Mouse (Mus musculus): ENCODE measurements around the gene Olfr1257. TPM values are rescaled to one million over a fixed set of nuclear protein-coding genes. Genes with fewer than 3 reads are reported as not detected.
"Not testable (repeated sequence)": the region's sequence is repeated elsewhere in the genome, so short reads cannot be mapped to it uniquely, and the experiment has no call there.

Gene Olfr1257
- not detected in 2 replicates for polyA plus RNA-seq (2015; fragmentation: Nextera tagmentation; extraction: Ambion mirVana)

GRCm38 (mm10) chr2:89878137-89878536 lies at the start of gene Olfr1257:
Gene Olfr1257 (plus strand): TSS chr2:89878437.
- WGBS = 96% methylated on average over 1 of the region's 1 CpGs
- Histone ChIP-seq H3K27ac (replicated peaks) (no peak within 1 kb of the TSS), H3K9me3 (no peaks in the 10 kb centered on the region), H3K27me3 (no peaks in the 10 kb centered on the region), H3K4me2 (no peak within 1 kb of the TSS), H3K9ac (no peak within 1 kb of the TSS), H3K4me1 (replicated peaks) (no peaks in the 10 kb centered on the region), H3K4me3 (no peak within 1 kb of the TSS), H3K36me3 (no peaks in the 10 kb centered on the region)
- no peak for ATAC-seq (ENCODE audit: low read depth)

- WGBS = 49% methylated on average over 2 of the region's 2 CpGs
These were observed 36.8 kb upstream of the Olfr1257 start, which contains the start of gene Olfr1256 for GRCm38 (mm10) chr2:89841455-89841854. Gene Olfr1256 (minus strand): TSS chr2:89841555.

GRCm38 (mm10) chr2:89848105-89848504 lies 30.1 kb upstream of the Olfr1257 start, which contains the start of gene Olfr48:
Gene Olfr48 (minus strand): TSS chr2:89848205.
- H3K36me3 ChIP-seq = no peaks in the 10 kb centered on the region
- H3K27me3 ChIP-seq = no peaks in the 10 kb centered on the region
- H3K9ac ChIP-seq = no peak within 1 kb of the TSS
- ATAC-seq (ENCODE audit: low read depth) = no peak
- no peak within 1 kb of the TSS for H3K4me2 ChIP-seq
- H3K9me3 ChIP-seq = no peaks in the 10 kb centered on the region
- H3K27ac ChIP-seq (replicated peaks) = no peak within 1 kb of the TSS
- no peaks in the 10 kb centered on the region for H3K4me1 ChIP-seq (replicated peaks)
- H3K4me3 ChIP-seq = no peak within 1 kb of the TSS
- WGBS = 88% methylated on average over 5 of the region's 5 CpGs

More at GRCm38 (mm10) chr2:89841455-89841854, 36.8 kb upstream of the Olfr1257 start, which contains the start of gene Olfr1256:
- Histone ChIP-seq H3K36me3 (no peaks in the 10 kb centered on the region), H3K4me3 (no peak within 1 kb of the TSS), H3K9me3 (no peaks in the 10 kb centered on the region), H3K4me1 (replicated peaks) (no peaks in the 10 kb centered on the region), H3K9ac (no peak within 1 kb of the TSS), H3K4me2 (no peak within 1 kb of the TSS), H3K27me3 (no peaks in the 10 kb centered on the region), H3K27ac (replicated peaks) (no peak within 1 kb of the TSS)
- no peak for ATAC-seq (ENCODE audit: low read depth)

- Histone ChIP-seq H3K27me3 (no peaks in the 10 kb centered on the region), H3K4me3 (no peak overlapping the region), H3K36me3 (no peaks in the 10 kb centered on the region), H3K4me1 (replicated peaks) (no peaks in the 10 kb centered on the region), H3K4me2 (no peak overlapping the region), H3K9me3 (no peaks in the 10 kb centered on the region), H3K9ac (no peak overlapping the region), H3K27ac (replicated peaks) (no peak overlapping the region)
- ATAC-seq (ENCODE audit: low read depth) = no peak
- WGBS = 97% methylated on average over 1 of the region's 1 CpGs
These were observed 29.0 kb upstream of the Olfr1257 start for GRCm38 (mm10) chr2:89849230-89849629.

GRCm38 (mm10) chr2:89912616-89913015 lies 34.4 kb downstream of the Olfr1257 start:
- not testable (repeated sequence) for H3K9ac ChIP-seq; ATAC-seq (ENCODE audit: low read depth); H3K36me3 ChIP-seq; H3K27me3 ChIP-seq; H3K4me1 ChIP-seq (replicated peaks); H3K27ac ChIP-seq (replicated peaks); H3K4me3 ChIP-seq; H3K4me2 ChIP-seq; H3K9me3 ChIP-seq
- WGBS = 92% methylated on average over 9 of the region's 9 CpGs

- H3K4me2 ChIP-seq = no peak within 1 kb of the TSS
- no peak within 1 kb of the TSS for H3K4me3 ChIP-seq
- no peak within 1 kb of the TSS for H3K9ac ChIP-seq
- no peaks in the 10 kb centered on the region for H3K9me3 ChIP-seq
- H3K27me3 ChIP-seq = no peaks in the 10 kb centered on the region
- no peak within 1 kb of the TSS for H3K27ac ChIP-seq (replicated peaks)
- ATAC-seq (ENCODE audit: low read depth) = no peak
- no peaks in the 10 kb centered on the region for H3K4me1 ChIP-seq (replicated peaks)
- no peaks in the 10 kb centered on the region for H3K36me3 ChIP-seq
These were observed 48.8 kb downstream of the Olfr1257 start, which contains the start of gene Olfr1258 for GRCm38 (mm10) chr2:89927009-89927408. Gene Olfr1258 (plus strand): TSS chr2:89927309.

Other genes starting within 250 kb of the Olfr1257 start
- gene Olfr1249, start 243.5 kb upstream of the Olfr1257 start, polyA plus RNA-seq (2015; fragmentation: Nextera tagmentation; extraction: Ambion mirVana) = not detected in 2 replicates
- gene Olfr1250, start 217.0 kb upstream of the Olfr1257 start, polyA plus RNA-seq (2015; fragmentation: Nextera tagmentation; extraction: Ambion mirVana) = not detected in 2 replicates
- gene Olfr1251, start 206.5 kb upstream of the Olfr1257 start, polyA plus RNA-seq (2015; fragmentation: Nextera tagmentation; extraction: Ambion mirVana) = not detected in 2 replicates
- not detected in 2 replicates for gene Olfr1252, start 153.4 kb upstream of the Olfr1257 start, polyA plus RNA-seq (2015; fragmentation: Nextera tagmentation; extraction: Ambion mirVana)
- not detected in 2 replicates for gene Olfr1253, start 121.3 kb upstream of the Olfr1257 start, polyA plus RNA-seq (2015; fragmentation: Nextera tagmentation; extraction: Ambion mirVana)
- gene Olfr1254, start 84.8 kb upstream of the Olfr1257 start, polyA plus RNA-seq (2015; fragmentation: Nextera tagmentation; extraction: Ambion mirVana) = not detected in 2 replicates
- gene Olfr1255, start 66.4 kb upstream of the Olfr1257 start, polyA plus RNA-seq (2015; fragmentation: Nextera tagmentation; extraction: Ambion mirVana) = not detected in 2 replicates
- gene Olfr1256, start 36.9 kb upstream of the Olfr1257 start, polyA plus RNA-seq (2015; fragmentation: Nextera tagmentation; extraction: Ambion mirVana) = not detected in 2 replicates
- gene Olfr48, start 30.2 kb upstream of the Olfr1257 start, polyA plus RNA-seq (2015; fragmentation: Nextera tagmentation; extraction: Ambion mirVana) = not detected in 2 replicates
- gene Olfr1258, start 48.9 kb downstream of the Olfr1257 start, polyA plus RNA-seq (2015; fragmentation: Nextera tagmentation; extraction: Ambion mirVana) = not detected in 2 replicates
- gene Olfr1259, start 70.2 kb downstream of the Olfr1257 start, polyA plus RNA-seq (2015; fragmentation: Nextera tagmentation; extraction: Ambion mirVana) = not detected in 2 replicates
- not detected in 2 replicates for gene Olfr1260, start 95.9 kb downstream of the Olfr1257 start, polyA plus RNA-seq (2015; fragmentation: Nextera tagmentation; extraction: Ambion mirVana)
- gene Olfr1261, start 112.8 kb downstream of the Olfr1257 start, polyA plus RNA-seq (2015; fragmentation: Nextera tagmentation; extraction: Ambion mirVana) = not detected in 2 replicates
- gene Olfr1262, start 121.7 kb downstream of the Olfr1257 start, polyA plus RNA-seq (2015; fragmentation: Nextera tagmentation; extraction: Ambion mirVana) = not detected in 2 replicates
- not detected in 2 replicates for gene Olfr1263, start 133.7 kb downstream of the Olfr1257 start, polyA plus RNA-seq (2015; fragmentation: Nextera tagmentation; extraction: Ambion mirVana)
- gene Olfr1264, start 147.1 kb downstream of the Olfr1257 start, polyA plus RNA-seq (2015; fragmentation: Nextera tagmentation; extraction: Ambion mirVana) = not detected in 2 replicates
- not detected in 2 replicates for gene Olfr1265, start 156.9 kb downstream of the Olfr1257 start, polyA plus RNA-seq (2015; fragmentation: Nextera tagmentation; extraction: Ambion mirVana)
- not detected in 2 replicates for gene Olfr140, start 185.2 kb downstream of the Olfr1257 start, polyA plus RNA-seq (2015; fragmentation: Nextera tagmentation; extraction: Ambion mirVana)
- not detected in 2 replicates for gene Olfr1269, start 243.0 kb downstream of the Olfr1257 start, polyA plus RNA-seq (2015; fragmentation: Nextera tagmentation; extraction: Ambion mirVana)